Mouse (Mus musculus): Measurements from ENCODE around the gene Auh. TPM values are rescaled to one million over a fixed set of nuclear protein-coding genes. Genes with fewer than 3 reads are reported as not detected.

Auh gene
- total RNA-seq (2021), result 100 to 1,000 TPM; 130 to 159 TPM
- long read RNA-seq, experiment 1, transcript Auh-202 (4 exons, 3,235 nt), result minor isoform, 6 of 219 reads
- long read RNA-seq, experiment 1, transcript Auh-201 (10 exons, 1,320 nt), result major isoform, 176 of 219 reads
- long read RNA-seq, experiment 1, transcript Auh-206 (6 exons, 1,400 nt), result minor isoform, 7 of 219 reads
- long read RNA-seq, experiment 1, partial matches to known transcripts, result 7 of 219 reads
- long read RNA-seq, experiment 1, other reads (novel, unspliced or antisense), result 21 of 219 reads
- long read RNA-seq, experiment 2, transcript Auh-201 (10 exons, 1,320 nt), result major isoform, 44 of 53 reads
- long read RNA-seq, experiment 2, partial matches to known transcripts, result 2 of 53 reads
- long read RNA-seq, experiment 2, other reads (novel, unspliced or antisense), result 5 of 53 reads

DNA sequence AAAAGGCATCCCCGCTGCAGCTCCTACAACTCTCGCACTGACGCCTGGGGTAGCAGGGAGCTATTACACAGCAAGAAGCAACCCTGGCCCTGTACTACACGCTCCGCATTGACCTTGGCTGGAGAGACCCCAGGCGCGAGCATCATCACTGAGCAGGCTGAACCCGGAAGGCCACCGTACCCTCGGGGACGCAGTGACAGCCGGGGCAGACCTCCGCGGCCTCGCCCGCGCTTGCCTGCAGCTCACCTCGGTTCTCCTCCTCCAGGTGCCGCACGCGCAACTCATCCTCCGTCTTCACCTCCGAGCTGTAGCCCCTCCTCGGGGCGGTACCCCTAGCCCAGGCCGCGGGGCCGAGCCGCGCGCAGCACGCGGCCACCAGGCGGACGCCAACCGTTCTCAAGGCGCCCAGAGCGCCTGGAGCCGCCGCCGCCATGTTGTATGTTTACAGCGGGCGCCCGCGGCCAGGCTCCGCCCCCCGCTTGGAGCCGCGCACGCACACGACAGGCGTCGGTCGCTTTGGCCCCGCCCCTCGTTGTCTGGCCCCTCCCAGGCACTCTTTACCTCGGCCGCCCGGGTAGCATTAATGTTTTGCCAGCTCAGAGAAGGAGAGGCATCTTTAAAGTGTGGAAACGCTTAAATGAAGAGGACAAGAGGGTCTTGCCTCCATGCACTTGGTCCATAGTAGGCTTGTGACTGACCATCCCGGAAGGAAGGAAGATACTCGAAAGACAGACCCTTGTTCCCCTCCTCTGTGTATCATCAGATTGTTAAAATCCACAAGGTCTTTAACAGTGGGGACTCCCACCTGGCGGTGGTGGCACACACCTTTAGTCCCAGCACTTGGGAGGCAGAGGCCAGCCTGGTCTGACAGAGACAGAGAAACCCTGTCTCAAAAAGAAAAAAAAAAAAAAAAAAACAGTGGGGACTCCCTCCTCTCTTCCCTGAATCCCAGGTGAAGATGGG is at the start of gene Auh:
Gene Auh, minus strand, starts transcription at position 473 of the 963 bp plus-strand sequence.
- DNase-seq, result peak; percentile 90 to 96

DNA sequence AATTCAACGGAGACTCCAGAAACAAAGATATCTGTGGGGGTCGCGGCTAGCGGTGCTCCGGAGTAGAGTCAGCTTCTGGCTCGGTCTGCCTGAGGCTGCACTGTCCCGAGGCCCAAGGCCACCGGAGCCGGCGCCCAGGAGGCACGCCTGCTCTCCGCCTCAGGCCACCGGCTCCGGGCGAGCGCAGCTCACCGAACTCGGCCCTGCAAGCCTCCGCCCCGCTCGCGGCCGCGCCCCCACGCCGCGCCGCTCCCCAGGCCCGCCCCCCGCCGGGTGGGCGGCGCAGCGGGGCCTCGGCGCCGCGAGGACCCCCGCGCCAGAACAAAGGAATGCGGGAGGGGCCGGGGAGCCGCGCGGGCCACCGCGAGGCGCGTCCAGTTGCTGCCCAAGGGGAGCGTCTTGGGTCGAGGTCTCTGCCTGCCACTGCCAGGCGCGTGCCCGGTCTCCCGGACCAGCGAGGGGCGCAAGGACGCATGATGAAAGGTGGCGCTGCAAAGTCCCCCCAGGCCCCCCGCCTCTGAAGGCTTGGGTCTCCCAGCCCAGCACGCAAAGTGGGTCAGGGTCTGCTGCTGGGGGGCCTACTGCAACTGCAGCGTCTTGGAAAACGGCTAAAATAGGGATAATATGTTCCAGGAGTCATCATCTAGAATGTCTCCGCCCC is 49.0 kb upstream of the Auh start:
- DNase-seq, result peak; percentile 83 to 85

DNA sequence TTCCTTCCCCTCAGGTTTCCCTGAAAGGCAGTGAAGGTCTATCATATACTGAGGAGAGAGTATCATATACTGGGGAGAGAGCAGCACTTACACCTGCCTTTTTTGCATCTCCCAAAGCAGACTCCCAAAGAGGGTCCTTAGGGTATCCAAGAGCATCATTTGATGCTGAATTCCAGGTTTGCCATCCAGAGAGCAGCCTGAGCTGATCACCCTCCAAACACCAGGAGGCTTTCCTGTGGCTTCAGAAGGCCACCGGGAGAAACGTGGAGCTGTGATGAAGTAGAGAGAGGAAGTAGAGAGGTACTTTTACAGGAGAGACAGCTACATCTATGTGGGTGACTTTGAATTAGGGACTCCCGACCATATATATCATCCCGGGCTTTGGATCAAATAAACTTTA is 48.3 kb upstream of the Auh start:
- no peak for DNase-seq

DNA sequence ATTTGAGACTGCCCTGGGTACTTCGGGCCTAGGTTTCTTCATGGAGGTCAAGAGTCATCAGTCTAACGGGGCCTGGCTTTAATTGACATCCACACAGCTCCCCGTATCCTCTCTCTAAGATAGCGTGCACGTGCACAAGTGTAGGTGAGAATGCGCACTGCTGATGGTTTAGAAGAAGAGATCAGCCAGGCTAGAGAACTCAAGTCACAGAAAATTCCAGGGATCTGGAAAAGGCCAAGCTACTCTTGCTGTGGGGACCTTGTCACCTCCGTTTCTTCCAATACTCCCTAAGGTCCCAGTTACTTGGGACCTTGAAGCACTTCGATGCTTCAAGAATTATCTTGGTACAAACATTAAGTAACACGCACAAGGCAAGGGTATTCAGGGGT is 47.7 kb upstream of the Auh start:
- no peak for DNase-seq

DNA sequence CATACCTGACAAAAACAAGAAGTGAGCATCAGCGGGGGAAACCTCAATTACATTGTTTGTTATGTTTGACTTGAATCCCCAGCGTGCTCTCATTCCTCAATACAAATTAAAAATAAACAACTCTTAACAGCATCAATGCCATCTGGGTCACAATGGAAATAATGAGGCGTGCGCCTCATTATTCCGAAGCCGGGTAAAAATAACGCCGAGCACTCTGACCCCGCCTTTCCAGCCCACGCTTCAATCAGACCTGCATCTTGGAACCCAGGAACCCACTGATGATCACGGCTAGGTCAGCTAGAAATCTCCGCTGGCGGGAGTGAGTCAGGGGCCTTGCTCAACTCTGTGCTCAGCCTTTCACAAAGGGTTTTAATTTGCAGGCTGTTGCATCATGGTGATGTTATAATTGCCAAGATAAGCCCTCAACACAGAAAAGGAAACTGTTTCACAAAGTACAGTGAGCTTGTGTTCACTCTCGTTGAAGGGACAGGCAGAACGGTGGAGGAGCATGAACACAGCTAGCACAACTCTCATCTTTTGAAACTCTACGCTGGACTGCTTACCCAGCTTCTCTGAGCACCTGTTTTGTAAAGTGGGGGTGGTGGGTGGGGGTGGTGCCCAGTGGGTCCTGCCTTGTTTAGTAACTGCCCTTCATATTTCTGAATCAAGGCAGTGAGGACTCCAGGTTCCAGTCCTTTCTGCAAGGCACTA is 47.2 kb upstream of the Auh start:
- DNase-seq, result peak; percentile 78 to 83

DNA sequence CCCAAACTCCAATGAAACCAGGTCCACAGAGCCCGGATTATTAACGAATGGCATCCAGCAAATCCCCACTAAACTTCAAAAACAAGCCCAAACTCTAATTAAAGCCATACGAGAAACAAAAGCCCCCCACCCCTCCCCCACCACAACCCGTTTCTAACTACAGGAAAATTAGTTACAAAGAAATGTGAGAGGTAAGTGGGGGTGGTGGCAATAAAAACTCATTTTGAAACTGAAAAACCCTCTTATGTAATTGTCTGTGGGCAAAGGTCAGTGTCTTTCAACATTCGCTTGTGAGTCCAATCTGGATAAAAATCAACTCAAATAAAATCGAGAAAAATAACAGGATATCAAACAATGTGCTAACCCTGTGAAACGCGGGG is 46.6 kb upstream of the Auh start:
- no peak for DNase-seq

DNA sequence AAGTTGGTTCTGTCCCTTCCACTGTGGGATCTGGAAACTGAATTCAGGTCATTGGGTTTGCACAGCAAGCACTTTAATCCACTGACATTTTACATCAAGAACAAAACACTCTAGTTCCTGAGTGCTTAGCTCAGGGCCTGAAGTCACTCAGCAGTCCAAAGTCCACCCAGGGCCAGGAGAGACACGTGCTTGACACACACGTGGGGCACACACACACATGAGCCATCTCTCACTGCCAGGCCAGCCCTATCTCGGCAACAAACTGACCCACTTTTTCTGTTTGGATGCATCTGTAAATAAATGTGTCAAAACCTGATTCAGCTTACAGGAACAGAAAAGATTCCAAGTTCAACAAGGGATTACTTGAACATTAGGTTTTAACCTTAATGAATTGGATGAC is 45.2 kb upstream of the Auh start:
- DNase-seq, result peak; percentile 75 to 82

DNA sequence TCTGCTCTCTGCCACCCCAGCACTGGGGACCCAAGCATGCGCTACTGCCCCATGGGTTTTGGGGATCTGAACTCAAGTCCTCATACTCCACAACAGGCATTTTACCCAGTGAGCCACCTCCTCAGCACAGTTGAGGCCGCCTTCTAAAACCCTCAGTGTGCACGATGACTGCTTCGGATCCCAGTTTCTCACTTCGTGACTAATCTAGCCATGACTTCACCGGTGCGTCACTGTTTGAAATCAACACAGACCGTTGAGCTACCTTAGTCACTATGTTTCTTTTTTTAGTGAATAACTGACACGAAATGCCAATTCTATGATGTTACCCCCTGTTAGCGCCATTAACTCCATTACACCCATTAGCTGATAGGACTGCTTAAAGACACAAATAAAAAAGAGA is 43.9 kb upstream of the Auh start:
- peak; percentile 43 to 60 for DNase-seq

DNA sequence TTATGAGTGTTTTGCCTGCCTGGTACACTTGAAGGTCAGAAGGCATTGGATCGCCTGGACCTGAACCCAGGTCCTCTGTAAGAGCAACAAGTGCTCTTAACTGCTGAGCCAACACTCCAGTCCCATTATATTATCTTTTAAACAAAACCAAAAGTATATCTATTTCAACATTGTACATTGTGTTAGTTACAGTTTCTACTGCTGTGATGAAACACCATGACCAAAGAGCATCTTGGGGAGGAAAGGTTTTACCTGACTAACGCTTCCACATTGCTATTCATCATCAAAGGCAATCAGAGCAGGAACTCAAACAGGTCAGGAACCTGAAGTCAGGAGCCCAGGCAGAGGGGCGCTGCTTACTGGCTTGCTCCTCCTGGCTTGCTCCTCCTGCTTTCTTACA is 43.1 kb upstream of the Auh start:
- no peak for DNase-seq

DNA sequence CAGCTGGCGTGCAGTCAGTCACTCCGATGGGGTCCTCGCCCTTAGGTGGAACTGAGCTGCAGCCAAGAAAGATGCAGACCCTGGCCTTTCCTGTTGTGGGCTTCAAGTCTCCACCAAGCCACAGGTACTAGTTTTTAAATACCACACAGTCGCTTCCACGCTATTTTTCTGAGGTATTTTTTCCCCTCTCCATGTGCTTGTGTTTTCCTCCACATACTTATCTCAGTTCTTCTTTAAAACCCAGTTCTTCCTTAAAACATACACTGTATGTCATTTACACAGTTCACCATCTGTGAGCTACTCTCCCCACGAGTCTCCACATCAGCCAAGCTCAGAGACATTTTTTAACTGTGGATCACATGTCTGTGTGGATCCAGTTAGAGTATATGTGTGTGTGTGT is 41.4 kb upstream of the Auh start:
- no peak for DNase-seq

DNA sequence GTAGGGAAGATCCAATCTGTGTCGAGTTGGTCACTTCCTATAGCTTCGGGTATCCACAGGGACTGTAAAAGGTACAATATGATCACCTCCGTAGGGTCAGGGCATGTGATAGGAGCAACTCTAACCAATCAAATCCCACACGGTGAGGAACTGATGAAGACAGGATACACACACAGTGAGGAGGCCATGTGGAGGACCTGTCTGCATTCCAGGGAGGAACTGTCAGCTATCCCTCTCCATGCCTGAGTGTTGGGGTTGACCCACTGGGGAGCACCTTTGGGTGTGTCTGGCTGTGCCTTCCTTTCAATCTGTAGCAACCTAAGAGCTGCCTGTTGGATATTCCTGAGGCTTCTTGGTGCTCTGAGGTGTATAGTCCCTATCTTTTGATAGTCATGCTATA is 33.4 kb upstream of the Auh start:
- no peak for DNase-seq

DNA sequence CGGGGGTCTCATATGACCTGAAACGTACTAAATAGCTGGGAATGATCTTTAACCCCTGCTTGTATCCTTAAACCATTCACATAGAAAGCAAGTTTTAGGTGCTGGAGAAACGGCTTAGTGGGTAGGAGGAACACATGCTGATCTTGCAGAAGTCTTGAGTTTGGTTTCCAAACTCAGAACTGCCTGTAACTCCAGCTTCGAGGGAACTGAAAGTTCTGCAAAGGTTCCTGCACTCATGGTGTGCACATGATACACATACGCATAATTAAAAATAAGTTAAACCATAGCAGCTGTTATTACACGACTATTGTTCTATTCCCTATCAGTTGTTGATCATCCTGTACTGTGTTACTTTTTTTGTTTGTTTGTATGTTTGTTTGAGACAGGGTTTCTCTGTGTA is 32.9 kb upstream of the Auh start:
- DNase-seq, result no peak

DNA sequence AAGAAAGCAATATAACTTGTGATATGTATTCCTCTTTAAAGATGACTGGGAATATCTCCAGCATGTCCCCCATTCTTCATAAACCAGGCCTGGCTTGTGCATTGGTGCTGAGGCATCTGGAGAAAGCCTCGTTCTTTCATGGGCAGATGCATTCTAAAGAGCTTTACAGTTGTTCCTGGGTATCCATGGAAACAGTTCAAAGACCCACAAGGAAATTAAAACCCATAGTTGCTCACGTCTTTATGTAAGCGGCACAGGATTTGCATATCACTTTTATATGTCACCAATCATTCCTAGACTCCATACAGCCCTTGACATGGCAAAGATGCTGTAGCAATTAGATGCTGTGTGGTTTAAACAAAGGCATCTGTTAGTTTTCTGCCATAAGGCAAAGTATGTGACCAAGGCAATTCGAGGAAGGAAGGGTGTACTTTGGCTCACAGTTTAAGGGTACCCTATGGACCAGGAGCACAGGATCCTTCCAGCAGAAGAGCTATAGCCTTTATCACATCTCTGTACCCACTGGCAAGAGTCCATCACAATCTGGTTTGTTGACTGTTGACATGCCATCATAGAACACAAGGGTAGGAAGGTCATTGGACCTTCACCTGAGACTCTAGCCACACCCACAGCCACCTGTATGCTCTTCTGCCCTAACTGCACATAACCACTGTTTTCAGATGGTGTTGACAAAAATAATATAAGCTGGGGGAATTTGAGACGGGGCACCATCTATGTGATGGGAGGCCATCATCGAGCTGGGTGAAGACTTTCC is 24.5 kb upstream of the Auh start:
- no peak for DNase-seq

DNA sequence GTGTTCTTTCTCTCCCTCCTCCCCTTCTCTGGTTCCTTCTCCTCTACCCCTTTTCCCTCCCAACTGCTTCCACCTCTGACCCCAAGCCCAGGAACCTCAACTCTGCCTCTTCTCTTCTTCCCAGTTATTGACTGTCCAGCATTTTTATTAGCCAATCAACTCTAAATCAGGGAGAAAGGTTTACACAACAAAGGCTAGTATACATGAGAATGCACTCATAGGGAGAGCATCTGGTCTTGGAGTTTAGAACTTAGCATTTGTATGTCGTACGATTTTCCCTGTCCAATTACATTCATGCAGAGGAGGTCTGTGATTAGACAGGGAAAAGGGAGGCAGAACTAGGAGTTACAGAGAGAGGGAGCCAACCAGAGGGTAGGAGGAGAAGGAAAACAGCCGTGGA is 19.7 kb upstream of the Auh start:
- no peak for DNase-seq

DNA sequence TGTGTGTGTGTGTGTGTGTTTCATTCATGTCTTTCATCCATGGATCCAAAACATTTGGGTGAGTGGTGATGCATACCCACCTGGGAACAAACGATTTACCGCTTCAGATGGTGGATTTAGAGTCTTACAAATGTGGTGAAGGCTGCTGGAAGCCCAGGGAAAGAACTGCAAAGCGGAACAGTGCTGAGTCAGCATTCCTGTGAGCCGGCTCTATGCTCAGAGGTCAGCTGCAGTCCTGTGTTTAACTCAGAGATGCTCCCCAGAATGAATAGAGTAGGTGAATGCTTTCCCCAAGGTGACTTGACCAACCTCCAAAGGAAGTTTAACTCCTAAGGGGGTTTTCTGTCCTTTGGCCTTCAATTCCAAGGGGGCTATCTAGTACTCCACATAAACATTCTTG is 18.1 kb upstream of the Auh start:
- DNase-seq, result no peak

DNA sequence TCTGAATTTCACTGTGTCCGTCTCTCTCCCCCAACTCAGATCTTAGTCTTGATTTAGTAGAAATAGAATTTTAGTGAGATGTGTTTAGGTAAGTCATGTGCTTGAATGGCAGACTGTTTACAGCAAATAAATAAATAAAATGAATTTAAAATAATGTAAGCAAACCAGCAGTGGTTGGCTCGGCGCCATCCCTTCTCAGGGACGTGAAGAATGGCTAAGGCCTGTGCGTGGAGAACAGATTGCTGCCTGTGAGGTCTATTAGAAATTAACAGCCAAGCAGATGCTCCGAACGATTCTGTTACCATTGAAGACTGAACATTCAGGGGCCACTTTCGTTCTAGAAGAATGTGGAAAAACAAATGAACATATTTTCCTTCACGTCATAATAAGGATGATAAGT is 16.3 kb upstream of the Auh start:
- DNase-seq, result no peak

DNA sequence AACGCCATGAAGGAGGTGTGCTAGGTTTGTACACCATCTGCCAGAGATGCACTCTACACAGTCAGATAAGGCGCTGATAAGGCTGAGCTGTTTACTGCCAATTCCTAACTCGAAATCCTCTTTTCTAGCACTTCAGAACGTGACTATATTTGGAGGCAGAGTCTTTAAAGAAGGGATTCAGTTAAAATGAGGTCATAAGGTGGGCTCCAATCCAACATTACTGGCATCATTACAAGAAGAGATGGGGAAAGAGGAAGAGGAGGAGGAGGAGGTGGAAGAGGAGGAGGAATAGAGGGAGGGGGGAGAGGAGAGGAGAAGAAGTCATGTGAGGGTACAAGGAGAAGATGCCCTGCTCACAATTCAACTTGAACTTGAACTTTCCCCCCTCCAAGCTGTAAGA is 14.6 kb upstream of the Auh start:
- no peak for DNase-seq

DNA sequence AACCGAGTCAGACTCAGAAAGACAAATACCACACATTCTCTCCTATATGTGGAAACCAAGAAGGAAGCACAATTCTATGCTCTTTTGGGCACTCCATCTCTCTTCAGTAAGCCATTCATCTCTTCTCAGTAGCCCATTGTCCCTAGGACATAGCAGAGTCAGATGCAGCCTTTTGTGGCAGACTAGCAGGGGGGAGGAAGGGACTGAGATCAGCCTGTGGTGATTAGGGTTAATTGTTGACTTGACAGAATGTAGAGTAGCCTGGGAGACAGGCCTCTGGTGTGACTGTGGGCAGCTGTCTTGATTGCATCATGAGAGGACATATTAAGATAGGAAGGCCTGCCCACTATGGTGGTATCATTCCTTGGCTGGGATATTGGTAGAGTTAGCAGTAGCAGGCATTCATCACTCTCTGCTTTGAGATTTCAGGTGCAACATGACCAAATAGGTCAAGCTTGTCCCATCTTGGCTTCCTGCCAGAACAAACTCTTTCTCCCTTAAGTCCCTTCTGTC is 13.5 kb upstream of the Auh start:
- no peak for DNase-seq

DNA sequence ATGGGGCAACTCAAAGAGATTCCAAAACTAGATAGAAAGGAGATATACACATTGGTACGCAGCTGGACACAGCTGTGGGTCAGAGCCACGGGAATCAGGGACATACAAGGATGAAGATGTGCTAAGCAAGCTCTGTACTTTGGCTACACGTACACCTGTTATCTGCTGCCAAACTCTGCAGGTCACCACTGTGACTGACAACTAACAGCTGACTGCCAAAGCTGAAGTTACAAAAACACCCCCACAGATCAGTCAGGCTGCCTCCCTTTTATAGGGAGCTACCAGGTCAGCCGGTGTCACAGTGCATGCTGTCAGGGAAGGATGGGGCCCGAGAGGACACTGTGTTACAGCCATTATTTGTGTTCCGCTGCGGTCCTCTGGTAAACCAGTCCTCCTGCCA is 11.5 kb upstream of the Auh start:
- no peak for DNase-seq

DNA sequence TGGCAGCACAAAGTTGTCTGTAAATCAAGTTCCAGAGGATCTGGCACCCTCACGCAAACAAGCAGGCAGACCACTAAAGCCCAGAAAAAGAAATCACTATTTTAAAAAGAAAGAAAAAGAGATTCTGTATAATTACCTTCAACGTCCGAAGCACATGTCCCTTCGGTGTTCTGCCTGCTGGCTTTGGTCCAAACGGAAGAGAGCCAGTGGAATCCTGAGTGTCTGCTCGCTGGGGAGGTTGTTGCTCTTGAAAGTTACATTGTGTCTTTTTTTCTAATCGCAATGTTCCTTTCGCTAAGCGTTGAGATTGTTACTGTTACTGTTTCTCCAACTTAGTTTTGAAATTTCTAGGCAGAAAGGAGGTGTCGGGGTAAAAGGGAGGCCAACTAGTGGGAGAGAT is 1.1 kb upstream of the Auh start:
- peak; percentile 18 to 47 for DNase-seq

DNA sequence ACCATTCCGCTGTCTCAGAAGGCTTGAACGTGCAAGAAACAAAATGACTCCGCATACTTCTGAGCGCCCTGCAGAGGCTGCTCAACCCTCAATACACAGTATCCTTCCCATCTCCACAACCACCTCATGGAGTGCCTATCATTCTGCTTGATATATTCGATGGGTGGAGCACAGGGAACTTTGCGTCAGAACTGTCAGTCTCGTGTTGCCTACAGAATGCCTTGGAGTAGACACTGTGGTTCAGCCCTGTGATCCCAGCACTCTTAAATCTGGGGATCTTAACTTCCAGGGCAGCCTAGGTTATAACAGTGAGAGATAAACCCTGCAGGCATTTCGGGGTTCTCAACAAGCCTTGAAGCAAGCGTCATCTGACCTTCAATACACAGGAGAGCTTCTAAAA is 1.1 kb downstream of the Auh start:
- DNase-seq, result peak in 1 of 2 experiments; percentile 10
